12 mouse cellular contexts compared by ENCODE assay signal in the genomic region with DNA sequence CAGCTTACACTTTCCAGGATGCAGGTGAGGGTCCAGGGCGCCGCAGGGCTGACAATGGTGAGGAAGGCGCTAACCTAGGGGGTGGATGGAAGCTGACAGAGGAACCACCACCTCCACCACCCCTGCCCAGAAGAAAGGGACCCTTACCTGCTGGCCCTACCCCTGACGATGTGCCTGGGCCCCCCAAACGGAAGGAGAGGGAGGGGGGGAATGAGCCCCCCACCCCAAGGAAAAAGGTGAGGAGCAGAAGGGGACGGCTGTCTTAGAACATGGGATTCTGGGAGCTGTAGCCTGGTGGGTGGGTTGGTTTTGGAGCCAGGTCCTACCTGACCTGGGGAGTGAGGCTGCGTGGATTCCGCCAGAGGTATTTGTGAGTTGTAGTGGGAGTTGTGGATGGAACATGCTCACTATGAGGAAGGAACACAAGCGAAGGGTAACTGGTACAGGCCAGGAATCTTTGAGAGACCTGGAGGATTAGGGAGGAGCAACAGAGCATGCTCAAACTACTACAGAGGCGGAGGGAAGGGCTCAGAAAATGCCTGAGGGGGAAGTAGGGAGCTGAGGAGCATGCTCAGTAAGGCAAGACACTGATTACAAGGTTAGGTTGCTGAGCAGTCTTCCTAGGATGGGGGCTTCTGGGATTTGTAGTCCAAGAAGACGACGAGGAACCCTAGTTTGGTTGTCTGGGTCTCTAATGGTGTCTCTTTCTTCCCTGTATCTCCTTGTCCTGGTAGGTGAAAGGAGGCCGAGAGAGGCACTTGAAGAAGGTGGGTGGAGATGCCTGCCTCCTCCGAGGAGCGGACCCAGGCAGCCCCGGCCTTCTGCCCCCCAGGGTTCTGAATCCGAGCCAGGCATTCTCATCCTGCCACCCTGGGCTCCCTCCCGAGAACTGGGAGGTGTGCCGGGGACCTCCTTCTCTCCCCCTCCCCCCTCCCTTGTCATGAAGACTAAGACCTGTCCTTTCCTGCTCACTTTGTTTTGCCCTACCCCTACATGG. TPM values are rescaled to one million over a fixed set of nuclear protein-coding genes. Genes with fewer than 3 reads are reported as not detected.
DNase-seq lines count a peak whose midpoint lies in the region; ATAC-seq and TF ChIP-seq lines count a peak whose summit lies in the region.
"Had no signal": no experiment of that assay in that cellular context is flagged by ENCODE, and none has a peak within 500 bp of the region (broad histone marks: within the 10 kb centered on the region; RNA-seq: fewer than 3 reads in every experiment).

No protein-coding gene starts in this region.

- dilution Hi-C loops in CH12.LX (cut with MboI; ENCODE audit: extremely low pct_ligation_motif_present, extremely low pct_unique_long_range_greater_than_20kb, low sequenced_read_pairs), result no loop called here

- peaks cover 1% of the 10 kb centered on the region; the same call in 1 of the 2 replicates for H3K36me3 ChIP-seq in kidney, adult 2 months (ENCODE audit: control insufficient read depth, insufficient read depth, low read length)
- peaks cover 66% of the 10 kb centered on the region for H3K36me3 ChIP-seq in kidney, embryonic 16.5 days (ENCODE audit: insufficient read depth, low read length)
- peaks cover 49 to 78% of the 10 kb centered on the region in 2 experiments for H3K36me3 ChIP-seq in CH12.LX (replicated peaks in 1 of 2; ENCODE audit: control insufficient read depth in 1 of 2, insufficient read depth in 1 of 2, low read length in 1 of 2)
- peaks cover 70% of the 10 kb centered on the region for H3K36me3 ChIP-seq in heart, embryonic 12.5 days

- intact Hi-C loops in heart, postnatal 25 days (cut with DNase I), result no loop called here

- H3K9ac ChIP-seq in kidney, embryonic 16.5 days (replicated peaks; ENCODE audit: low read length), result no peak overlapping the region
- no peak overlapping the region for H3K9ac ChIP-seq in CH12.LX (ENCODE audit: insufficient read depth, low read depth)
- no peak overlapping the region for H3K9ac ChIP-seq in heart, embryonic 12.5 days
- H3K9ac ChIP-seq: embryonic facial prominence, embryonic 13.5 days; midbrain, embryonic 15.5 days had no signal

- TF ChIP-seq RAD21 in CH12.LX (IDR thresholded peaks at IDR 0.05; ENCODE audit: low read depth, low read length), result no peak

- H3K4me3 ChIP-seq in kidney, adult 2 months (ENCODE audit: insufficient read depth, low read depth, low read length), result peak overlapping the region; percentile 20; the same call in 1 of the 2 replicates
- no peak overlapping the region for H3K4me3 ChIP-seq in kidney, embryonic 16.5 days (ENCODE audit: low read length)
- no peak overlapping the region for H3K4me3 ChIP-seq in CH12.LX (replicated peaks in 1 of 3; ENCODE audit: low read depth in 2 of 3, low read length in 2 of 3, poor library complexity in 1 of 3)
- H3K4me3 ChIP-seq in heart, embryonic 12.5 days, result no peak overlapping the region
- H3K4me3 ChIP-seq: embryonic facial prominence, embryonic 13.5 days; midbrain, embryonic 15.5 days had no signal

- H3K79me2 ChIP-seq in CH12.LX (replicated peaks; ENCODE audit: control insufficient read depth, extremely low read depth, insufficient read depth, poor library complexity, severe bottlenecking), result no peaks in the 10 kb centered on the region

- ATAC-seq in kidney, embryonic 16.5 days (ENCODE audit: low FRiP score, low TSS enrichment), result no peak
- no peak for ATAC-seq in heart, embryonic 12.5 days (ENCODE audit: insufficient number of reproducible peaks, low FRiP score)
- ATAC-seq: midbrain, embryonic 15.5 days had no signal

- H3K27ac ChIP-seq in kidney, adult 2 months (ENCODE audit: insufficient read depth, low read depth, low read length), result no peak overlapping the region
- H3K27ac ChIP-seq in kidney, embryonic 16.5 days (ENCODE audit: low read length), result no peak overlapping the region
- no peak overlapping the region for H3K27ac ChIP-seq in CH12.LX (ENCODE audit: insufficient read depth, low read depth)
- H3K27ac ChIP-seq in heart, embryonic 12.5 days (ENCODE audit: poor library complexity, severe bottlenecking), result no peak overlapping the region
- H3K27ac ChIP-seq: embryonic facial prominence, embryonic 13.5 days; midbrain, embryonic 15.5 days had no signal

- H3K4me2 ChIP-seq in kidney, embryonic 16.5 days (replicated peaks; ENCODE audit: low read depth, low read length), result no peak overlapping the region
- H3K4me2 ChIP-seq in CH12.LX (ENCODE audit: insufficient read depth, low read depth, poor library complexity, severe bottlenecking), result no peak overlapping the region
- no peak overlapping the region for H3K4me2 ChIP-seq in heart, embryonic 12.5 days
- H3K4me2 ChIP-seq: embryonic facial prominence, embryonic 13.5 days; midbrain, embryonic 15.5 days had no signal

- H3K9me3 ChIP-seq in kidney, embryonic 16.5 days (ENCODE audit: low read length), result no peaks in the 10 kb centered on the region
- no peaks in the 10 kb centered on the region for H3K9me3 ChIP-seq in CH12.LX (replicated peaks; ENCODE audit: low read length)
- no peaks in the 10 kb centered on the region for H3K9me3 ChIP-seq in heart, embryonic 12.5 days (replicated peaks)
- H3K9me3 ChIP-seq: embryonic facial prominence, embryonic 13.5 days; midbrain, embryonic 15.5 days had no signal

- no peaks in the 10 kb centered on the region for H3K4me1 ChIP-seq in kidney, adult 2 months (ENCODE audit: control insufficient read depth, insufficient read depth, low read length)
- peaks cover 14% of the 10 kb centered on the region for H3K4me1 ChIP-seq in kidney, embryonic 16.5 days (ENCODE audit: insufficient read depth, low read length)
- peaks cover 4 to 23% of the 10 kb centered on the region in 2 experiments; a peak in 3 of 4 replicates for H3K4me1 ChIP-seq in CH12.LX (ENCODE audit: control insufficient read depth in 1 of 2, insufficient read depth in 2 of 2)
- peaks cover 19% of the 10 kb centered on the region for H3K4me1 ChIP-seq in heart, embryonic 12.5 days (replicated peaks)

- no peak for TF ChIP-seq EP300 in CH12.LX (IDR thresholded peaks at IDR 0.05; ENCODE audit: low read length)

- DNase-seq in kidney, adult 2 months, result peak; percentile 45
- DNase-seq in CH12.LX (ENCODE audit: extremely low read depth), result no peak
- DNase-seq in R1 (ENCODE audit: low read depth, low spot score), result peak; percentile 93
- DNase-seq in frontal cortex, postnatal 14 days (ENCODE audit: low spot score in 2 of 2), result peak; percentile 39 to 52
- no peak for DNase-seq in ovary, adult 18-20 months (ENCODE audit: low spot score)
- DNase-seq in heart, postnatal 25 days (ENCODE audit: low spot score), result no peak
- DNase-seq: heart, postnatal 10 days had no signal

- no peaks in the 10 kb centered on the region for H3K27me3 ChIP-seq in kidney, adult 2 months (replicated peaks; ENCODE audit: control insufficient read depth, insufficient read depth, low read length)
- H3K27me3 ChIP-seq in kidney, embryonic 16.5 days (ENCODE audit: insufficient read depth, low read length), result no peaks in the 10 kb centered on the region
- no peaks in the 10 kb centered on the region for H3K27me3 ChIP-seq in CH12.LX (replicated peaks)
- peaks cover 34% of the 10 kb centered on the region; the same call in 1 of the 2 replicates for H3K27me3 ChIP-seq in heart, embryonic 12.5 days (replicated peaks)
- H3K27me3 ChIP-seq: embryonic facial prominence, embryonic 13.5 days; midbrain, embryonic 15.5 days had no signal

- no peak for TF ChIP-seq POLR2A in kidney, adult 2 months (IDR thresholded peaks at IDR 0.05; ENCODE audit: low read depth, low read length)
- no peak for TF ChIP-seq POLR2A in CH12.LX (IDR thresholded peaks at IDR 0.05; ENCODE audit: low read depth, low read length)

- in situ Hi-C loops in CH12.LX (cut with MboI; ENCODE audit: low pct_ligation_motif_present, low pct_unique_long_range_greater_than_20kb, low sequenced_read_pairs), result loop anchor here (25.0 kb wide), 1 partner anchor 388 kb away; no protein-coding TSS in a partner anchor

- TF ChIP-seq CTCF in kidney, adult 2 months (conservative IDR thresholded peaks at IDR 0.05; ENCODE audit: insufficient read depth, insufficient read length, low read depth, low read length), result no peak
- no peak for TF ChIP-seq CTCF in CH12.LX (conservative IDR thresholded peaks at IDR 0.05 in 1 of 2, IDR thresholded peaks at IDR 0.05 in 1 of 2; ENCODE audit: low read depth in 2 of 2, low read length in 2 of 2)

- 77% methylated on average over 19 of the region's 19 CpGs for WGBS in kidney, adult 2 months
- 89% methylated on average over 19 of the region's 19 CpGs for WGBS in kidney, embryonic 16.5 days
- WGBS in heart, embryonic 12.5 days, result 87% methylated on average over 19 of the region's 19 CpGs

RNA-seq across cellular contexts. Expression of a gene that starts 6.1 kb away (rescaled TPM):
- polyA plus RNA-seq in kidney, adult 2 months (2012; rRNA removed), result 14.6 and 20.8 TPM in 2 replicates
- polyA plus RNA-seq in kidney, embryonic 16.5 days (2015; fragmentation: Nextera tagmentation; extraction: Ambion mirVana), result 5.4 TPM in 2 replicates
- total RNA-seq in CH12.LX (2012; rRNA removed) (25.1 and 28.2 TPM in 2 replicates), CH12.LX (2014; rRNA removed) (22.4 and 22.6 TPM in 2 replicates)
- 29.3 and 31.7 TPM in 2 replicates for polyA plus RNA-seq in CH12.LX (2012; ENCODE audit: insufficient read length, low read depth)
- 3.4 and 3.7 TPM in 2 replicates for polyA plus RNA-seq in heart, embryonic 12.5 days (2016; fragmentation: Nextera tagmentation; extraction: Ambion mirVana)
- total RNA-seq in heart, postnatal 25 days (2021), result 1 to 10 TPM; 3.0 to 4.2 TPM

RNA-seq across cellular contexts. Expression of a gene that starts 18.5 kb away (rescaled TPM):
- not detected in 2 replicates for polyA plus RNA-seq in kidney, adult 2 months (2012; rRNA removed)
- polyA plus RNA-seq in kidney, embryonic 16.5 days (2015; fragmentation: Nextera tagmentation; extraction: Ambion mirVana), result 0.15 and 0.32 TPM in 2 replicates
- total RNA-seq in CH12.LX (2012; rRNA removed) (0.08 TPM in 1 of 2 replicates, not detected in the other), CH12.LX (2014; rRNA removed) (not detected in 2 replicates)
- 0.36 TPM in 1 of 2 replicates, not detected in the other for polyA plus RNA-seq in CH12.LX (2012; ENCODE audit: insufficient read length, low read depth)
- polyA plus RNA-seq in heart, embryonic 12.5 days (2016; fragmentation: Nextera tagmentation; extraction: Ambion mirVana), result 0.10 TPM in 1 of 2 replicates, not detected in the other
- total RNA-seq in heart, postnatal 25 days (2021), result not detected
- total RNA-seq: heart, postnatal 10 days; left cerebral cortex, postnatal 10 days had no signal

RNA-seq across cellular contexts. Expression of a gene that starts 19.2 kb away (rescaled TPM):
- polyA plus RNA-seq in kidney, adult 2 months (2012; rRNA removed), result 28.2 and 34.6 TPM in 2 replicates
- 31.2 and 34.8 TPM in 2 replicates for polyA plus RNA-seq in kidney, embryonic 16.5 days (2015; fragmentation: Nextera tagmentation; extraction: Ambion mirVana)
- 15.7 and 16.9 TPM in 2 replicates for total RNA-seq in CH12.LX (2012; rRNA removed)
- total RNA-seq in CH12.LX (2014; rRNA removed), result 9.3 and 11.6 TPM in 2 replicates
- 7.5 and 10.3 TPM in 2 replicates for polyA plus RNA-seq in CH12.LX (2012; ENCODE audit: insufficient read length, low read depth)
- 13.3 and 14.6 TPM in 2 replicates for polyA plus RNA-seq in heart, embryonic 12.5 days (2016; fragmentation: Nextera tagmentation; extraction: Ambion mirVana)
- 10 to 100 TPM; 16.5 to 19.4 TPM for total RNA-seq in heart, postnatal 25 days (2021)

RNA-seq across cellular contexts. Expression of a gene that starts 26.0 kb away (rescaled TPM):
- 8.8 and 10.9 TPM in 2 replicates for polyA plus RNA-seq in kidney, adult 2 months (2012; rRNA removed)
- polyA plus RNA-seq in kidney, embryonic 16.5 days (2015; fragmentation: Nextera tagmentation; extraction: Ambion mirVana), result 18.9 and 19.4 TPM in 2 replicates
- total RNA-seq in CH12.LX (2012; rRNA removed) (9.0 and 9.8 TPM in 2 replicates), CH12.LX (2014; rRNA removed) (3.2 and 4.5 TPM in 2 replicates)
- 50.8 and 51.0 TPM in 2 replicates for polyA plus RNA-seq in CH12.LX (2012; ENCODE audit: insufficient read length, low read depth)
- 12.1 and 14.6 TPM in 2 replicates for polyA plus RNA-seq in heart, embryonic 12.5 days (2016; fragmentation: Nextera tagmentation; extraction: Ambion mirVana)
- total RNA-seq in heart, postnatal 25 days (2021), result 10 to 100 TPM; 18.8 to 21.1 TPM

RNA-seq across cellular contexts. Expression of a gene that starts 35.0 kb away (rescaled TPM):
- not detected in 2 replicates for polyA plus RNA-seq in kidney, adult 2 months (2012; rRNA removed)
- not detected in 2 replicates for polyA plus RNA-seq in kidney, embryonic 16.5 days (2015; fragmentation: Nextera tagmentation; extraction: Ambion mirVana)
- total RNA-seq in CH12.LX (2012; rRNA removed), result 0.98 and 2.2 TPM in 2 replicates
- total RNA-seq in CH12.LX (2014; rRNA removed), result not detected in 2 replicates
- polyA plus RNA-seq in CH12.LX (2012; ENCODE audit: insufficient read length, low read depth), result 4.3 and 4.7 TPM in 2 replicates
- not detected in 2 replicates for polyA plus RNA-seq in heart, embryonic 12.5 days (2016; fragmentation: Nextera tagmentation; extraction: Ambion mirVana)
- total RNA-seq in heart, postnatal 25 days (2021), result 1 to 10 TPM; 2.0 to 3.6 TPM
- polyA plus RNA-seq: embryonic facial prominence, embryonic 13.5 days; midbrain, embryonic 15.5 days had no signal

Comparison
In these comparisons a context has a peak if more than half of its experiments do, and no peak if none do; other contexts are left out.
1. DNase-seq: peak in kidney, adult 2 months (single experiment), R1 (single experiment) and frontal cortex, postnatal 14 days (2 of 2); none in CH12.LX (single experiment), ovary, adult 18-20 months (single experiment) and heart, postnatal 25 days (single experiment).